Mouse (Mus musculus) liver, embryonic 14.5 days (tissue): ENCODE data around the gene Dkkl1. TPM values are rescaled to one million over a fixed set of nuclear protein-coding genes. Genes with fewer than 3 reads are reported as not detected.
"Not testable (repeated sequence)": the region's sequence is repeated elsewhere in the genome, so short reads cannot be mapped to it uniquely, and the experiment has no call there.

ENCODE experiments used
- ATAC-seq: fragments of 200-750 bp; cut with Nextera tagmentation; 2 replicates; pipeline ENCODE4 v1.8.0; 2017; ENCODE audit warnings: moderate number of reproducible peaks, mild to moderate bottlenecking, moderate library complexity; ENCODE audit not compliant: insufficient read depth
- DNase-seq, 3 experiments: peaks; one replicate each; pipeline ENCODE4 v3.0.0-alpha.2; 2012 to 2013; ENCODE audit warnings: low read depth in 3 of 3, low spot score in 3 of 3
- H3K27ac ChIP-seq: fragments of 300-500 bp; sonication (generic); 2 replicates; pipeline ENCODE4 v1.5.1; 2014; ENCODE audit warnings: moderate library complexity, mild to moderate bottlenecking, control low read depth, inconsistent platforms
- H3K27me3 ChIP-seq: fragments of 300-500 bp; sonication (generic); 2 replicates; pipeline ENCODE4 v1.6.1; 2014; ENCODE audit warnings: mild to moderate bottlenecking, low read length, moderate library complexity; ENCODE audit not compliant: control insufficient read depth, insufficient read depth
- H3K36me3 ChIP-seq: fragments of 300-500 bp; sonication (generic); replicated peaks from 2 replicates; pipeline ENCODE4 v1.6.1; 2014; ENCODE audit warnings: low read depth; ENCODE audit not compliant: control insufficient read depth, insufficient read depth
- H3K4me1 ChIP-seq, 2 experiments: fragments of 200-500 bp in 1 of 2; fragments of 300-500 bp in 1 of 2; sonication (generic) in 1 of 2; replicated peaks; 2 replicates each; pipeline ENCODE4 v1.6.1; 2012 to 2014; ENCODE audit warnings: antibody characterized with exemption in 1 of 2, inconsistent platforms in 1 of 2, low read length in 1 of 2; ENCODE audit not compliant: control insufficient read depth in 2 of 2, insufficient read depth in 2 of 2
- H3K4me2 ChIP-seq: fragments of 300-500 bp; sonication (generic); 2 replicates; pipeline ENCODE4 v1.6.1; 2014; ENCODE audit warnings: low read depth, mild to moderate bottlenecking, control low read depth, moderate library complexity
- H3K4me3 ChIP-seq, 2 experiments: fragments of 200-500 bp in 1 of 2; fragments of 300-500 bp in 1 of 2; sonication (generic) in 1 of 2; 2 replicates each; pipeline ENCODE4 v1.5.1; 2012 to 2014; ENCODE audit warnings: low read depth in 2 of 2, low read length in 2 of 2, mild to moderate bottlenecking in 2 of 2, control low read depth in 1 of 2, inconsistent platforms in 1 of 2, moderate library complexity in 1 of 2; ENCODE audit not compliant: insufficient read depth in 1 of 2
- H3K9ac ChIP-seq: fragments of 300-500 bp; sonication (generic); replicated peaks from 2 replicates; pipeline ENCODE4 v1.6.1; 2014; ENCODE audit warnings: mild to moderate bottlenecking, control low read depth, moderate library complexity
- H3K9me3 ChIP-seq: fragments of 300-500 bp; sonication (generic); 2 replicates; pipeline ENCODE4 v1.6.1; 2016; ENCODE audit warnings: low read length, mixed read lengths; ENCODE audit not compliant: control insufficient read depth
- CTCF ChIP-seq: IDR thresholded peaks from 2 replicates; pipeline ENCODE4 v1.5.1; 2016; ENCODE audit warnings: antibody characterized with exemption, low read depth, control low read depth
- EP300 ChIP-seq: IDR thresholded peaks from 2 replicates; pipeline ENCODE4 v1.6.1; 2016; ENCODE audit warnings: antibody characterized with exemption, low read depth
- WGBS: fragments of 180-500 bp; shearing (Covaris S2); extraction: QIAGEN DNeasy Blood & Tissue Kit; methylation state at CpG from one replicate; pipeline ENCODE4 v1.1.7; 2014; ENCODE audit not compliant: insufficient replicate concordance; 5-methylcytosine and 5-hydroxymethylcytosine counted together
- polyA plus RNA-seq, 2 experiments: library from polyadenylated mRNA; depleted of rRNA in 1 of 2; stranded (reverse) in 1 of 2; unstranded in 1 of 2; fragments of >200 nt; fragmentation: Nextera tagmentation in 1 of 2; extraction: Ambion mirVana in 1 of 2; gene quantifications; 2 replicates each; pipeline versions ENCODE4 v1.2.1 to v1.2.3; 2012 to 2014

Dkkl1 gene
- polyA plus RNA-seq (2012; rRNA removed) (1.1 and 1.5 TPM in 2 replicates), polyA plus RNA-seq (2014; fragmentation: Nextera tagmentation; extraction: Ambion mirVana) (2.1 and 2.6 TPM in 2 replicates)

DNA sequence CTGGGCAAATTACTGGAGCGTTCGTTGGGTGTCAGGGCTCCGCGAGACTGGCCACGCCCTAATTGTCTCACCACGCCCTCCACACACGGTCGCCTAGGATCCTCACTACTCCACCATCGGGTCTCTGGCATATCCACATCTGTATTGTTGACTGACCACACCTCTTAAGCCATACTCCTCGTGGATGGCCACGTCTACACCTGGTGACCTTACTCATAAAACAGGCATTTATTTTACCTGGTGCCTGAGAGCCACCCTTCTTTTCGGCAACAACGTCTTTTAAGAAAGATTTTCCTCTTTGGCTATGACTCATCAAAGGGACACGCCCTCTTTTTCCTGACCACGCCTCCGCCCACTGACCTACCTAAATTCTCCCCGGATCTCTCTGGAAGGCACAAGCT lies at the start of gene Dkkl1:
Gene Dkkl1, minus strand, starts transcription at position 297 of the 401 bp plus-strand sequence.
- DNase-seq (peak in 2 of 3 experiments; percentile 30 to 48), ATAC-seq (peak; percentile 60; the same call in 1 of the 2 replicates)
- H3K9me3 ChIP-seq, result no peaks in the 10 kb centered on the region
- 2% methylated on average over 17 of the region's 17 CpGs for WGBS
- TF ChIP-seq EP300 (no peak), CTCF (no peak)
- peaks cover 17% of the 10 kb centered on the region for H3K27me3 ChIP-seq
- peak within 1 kb of the TSS; percentile 68 for H3K4me2 ChIP-seq
- peak within 1 kb of the TSS; percentile 18; the same call in 1 of the 2 replicates for H3K9ac ChIP-seq
- H3K27ac ChIP-seq, result no peak within 1 kb of the TSS
- peaks cover 13 to 19% of the 10 kb centered on the region in 2 experiments for H3K4me1 ChIP-seq
- H3K36me3 ChIP-seq, result no peaks in the 10 kb centered on the region
- H3K4me3 ChIP-seq, result peak within 1 kb of the TSS; percentile 1 to 27; a peak in 2 of 4 replicates

GRCm38 (mm10) chr7:45259281-45259680 lies 47.3 kb upstream of the Dkkl1 start:
- Histone ChIP-seq H3K4me2 (no peak overlapping the region), H3K4me3 (no peak overlapping the region), H3K27ac (no peak overlapping the region), H3K27me3 (no peaks in the 10 kb centered on the region), H3K4me1 (0 out of 4 replicates have a peak, but pooled peaks cover 0 to 2% of the 10 kb centered on the region in 2 experiments), H3K36me3 (no peaks in the 10 kb centered on the region), H3K9ac (no peak overlapping the region), H3K9me3 (no peaks in the 10 kb centered on the region)
- 66% methylated on average over 8 of the region's 8 CpGs for WGBS
- TF ChIP-seq CTCF (no peak), EP300 (no peak)
- DNase-seq (no peak), ATAC-seq (no peak)

DNA sequence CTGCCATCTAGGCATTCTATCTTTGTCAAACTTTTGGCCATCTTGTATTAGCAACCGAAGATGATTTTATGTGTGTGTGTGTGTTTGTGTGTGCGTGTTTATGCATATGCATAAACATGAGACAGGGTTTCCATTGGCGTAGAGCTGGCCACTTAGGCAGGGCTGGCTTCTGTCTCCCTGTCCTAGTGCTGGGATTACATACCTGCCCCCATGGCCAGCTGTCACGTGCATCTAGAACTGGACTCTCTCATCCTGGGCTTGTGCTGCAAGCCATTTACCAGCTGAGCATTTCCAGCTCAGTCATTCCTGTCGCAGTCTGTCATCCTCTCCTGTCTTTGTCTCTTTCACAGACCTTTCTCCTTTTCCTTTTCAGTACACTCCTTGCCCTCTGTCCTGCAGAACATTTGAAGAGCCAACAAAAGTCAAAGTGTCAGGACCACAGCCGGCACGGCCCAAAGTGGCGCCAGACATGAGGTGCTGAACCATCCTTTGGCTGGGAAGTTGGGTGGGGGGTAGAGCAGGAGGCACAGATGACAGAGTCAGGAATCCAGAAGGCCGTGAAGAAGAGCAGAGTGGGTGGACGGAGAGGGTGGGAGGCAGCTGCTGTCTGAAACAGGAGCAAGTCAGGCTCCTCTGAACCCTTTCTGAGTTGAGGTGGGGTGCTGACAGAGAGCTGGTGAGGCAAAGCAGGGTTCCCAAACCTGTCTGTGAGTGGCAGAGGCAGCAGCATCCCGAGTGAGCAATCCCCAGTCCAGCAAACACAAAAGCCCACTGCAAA lies 45.3 kb upstream of the Dkkl1 start:
- WGBS, result 51% methylated on average over 11 of the region's 11 CpGs
- Histone ChIP-seq H3K27me3 (no peaks in the 10 kb centered on the region), H3K9ac (no peak overlapping the region), H3K27ac (no peak overlapping the region), H3K36me3 (no peaks in the 10 kb centered on the region), H3K9me3 (no peaks in the 10 kb centered on the region), H3K4me3 (no peak overlapping the region), H3K4me1 (no peaks in the 10 kb centered on the region), H3K4me2 (no peak overlapping the region)
- TF ChIP-seq EP300 (no peak), CTCF (no peak)
- DNase-seq (no peak), ATAC-seq (no peak)

GRCm38 (mm10) chr7:45255822-45256221 lies 43.9 kb upstream of the Dkkl1 start:
- H3K4me2 ChIP-seq, H3K9ac ChIP-seq, H3K27me3 ChIP-seq, H3K4me1 ChIP-seq, H3K4me3 ChIP-seq, ATAC-seq, H3K27ac ChIP-seq, H3K9me3 ChIP-seq, H3K36me3 ChIP-seq, DNase-seq: not testable (repeated sequence)
- WGBS, result 55% methylated on average over 5 of the region's 7 CpGs

GRCm38 (mm10) chr7:45253806-45254205 lies 41.9 kb upstream of the Dkkl1 start:
- WGBS, result 77% methylated on average over 8 of the region's 8 CpGs
- TF ChIP-seq EP300 (no peak), CTCF (no peak)
- H3K27me3 ChIP-seq, result no peaks in the 10 kb centered on the region
- no peak overlapping the region for H3K4me2 ChIP-seq
- H3K9me3 ChIP-seq, result no peaks in the 10 kb centered on the region
- H3K9ac ChIP-seq, result no peak overlapping the region
- DNase-seq, result no peak
- no peak overlapping the region for H3K27ac ChIP-seq
- no peak for ATAC-seq
- no peaks in the 10 kb centered on the region for H3K4me1 ChIP-seq
- H3K4me3 ChIP-seq, result no peak overlapping the region
- no peaks in the 10 kb centered on the region for H3K36me3 ChIP-seq
